Mouse (Mus musculus) MEL (cell line): ENCODE measurements around the gene Mmp24. TPM values are rescaled to one million over a fixed set of nuclear protein-coding genes. Genes with fewer than 3 reads are reported as not detected.

ENCODE experiments used
- DNase-seq: peaks from one replicate; pipeline ENCODE4 v3.0.0; 2011; ENCODE audit warnings: low read depth, low spot score
- H3K27ac ChIP-seq: 2 replicates; pipeline ENCODE4 v1.5.1; 2012; ENCODE audit warnings: low read depth, mild to moderate bottlenecking, control low read depth, low read length, moderate library complexity; ENCODE audit not compliant: control insufficient read depth
- H3K27me3 ChIP-seq, 2 experiments: fragments of 150-350 bp in 1 of 2; sonication (generic) in 1 of 2; 2 replicates each; pipeline ENCODE4 v1.6.1; 2012; ENCODE audit warnings: low read length in 2 of 2, mild to moderate bottlenecking in 2 of 2, improper control_type of control experiment in 1 of 2, moderate library complexity in 1 of 2; ENCODE audit not compliant: insufficient read depth in 2 of 2, control insufficient read depth in 1 of 2
- H3K36me3 ChIP-seq, 2 experiments: 2 replicates each; pipeline ENCODE4 v1.6.1; 2012 to 2014; ENCODE audit warnings: low read length in 2 of 2, improper control_type of control experiment in 1 of 2, inconsistent platforms in 1 of 2, mild to moderate bottlenecking in 1 of 2; ENCODE audit not compliant: insufficient read depth in 2 of 2, control insufficient read depth in 1 of 2
- H3K4me1 ChIP-seq, 2 experiments: fragments of 150-350 bp in 1 of 2; sonication (generic) in 1 of 2; 2 replicates each; pipeline ENCODE4 v1.6.1; 2012; ENCODE audit warnings: low read length in 2 of 2, improper control_type of control experiment in 1 of 2, mild to moderate bottlenecking in 1 of 2; ENCODE audit not compliant: insufficient read depth in 2 of 2, control insufficient read depth in 1 of 2
- H3K4me3 ChIP-seq, 2 experiments: fragments of 150-350 bp in 1 of 2; sonication (generic) in 1 of 2; 2 replicates each; pipeline ENCODE4 v1.5.1; 2012; ENCODE audit warnings: low read depth in 2 of 2, low read length in 2 of 2, mild to moderate bottlenecking in 2 of 2, moderate library complexity in 2 of 2, control low read depth in 1 of 2, improper control_type of control experiment in 1 of 2; ENCODE audit not compliant: control insufficient read depth in 1 of 2, insufficient read depth in 1 of 2
- H3K79me2 ChIP-seq: 2 replicates; pipeline ENCODE4 v1.6.1; 2012; ENCODE audit warnings: mild to moderate bottlenecking, low read length, moderate library complexity; ENCODE audit not compliant: control insufficient read depth, poor library complexity, insufficient read depth
- H3K9ac ChIP-seq: 2 replicates; pipeline ENCODE4 v1.6.1; 2012; ENCODE audit warnings: low read depth, mild to moderate bottlenecking, control low read depth, low read length, moderate library complexity; ENCODE audit not compliant: control insufficient read depth, poor library complexity, severe bottlenecking
- H3K9me3 ChIP-seq: fragments of 150-350 bp; sonication (generic); replicated peaks from 2 replicates; pipeline ENCODE4 v1.6.1; 2012; ENCODE audit warnings: mild to moderate bottlenecking, low read length, improper control_type of control experiment, moderate library complexity; ENCODE audit not compliant: insufficient read depth
- CTCF ChIP-seq, 3 experiments: IDR thresholded peaks in 2 of 3; conservative IDR thresholded peaks in 1 of 3; 2 replicates each; pipeline ENCODE4 v1.5.1; 2011 to 2012; ENCODE audit warnings: low read length in 3 of 3, low read depth in 2 of 3, mild to moderate bottlenecking in 2 of 3, improper control_type of control experiment in 1 of 3, inconsistent platforms in 1 of 3, mixed read lengths in 1 of 3, moderate library complexity in 1 of 3; ENCODE audit not compliant: control insufficient read depth in 1 of 3, insufficient read depth in 1 of 3, poor library complexity in 1 of 3, severe bottlenecking in 1 of 3
- ELF1 ChIP-seq: IDR thresholded peaks from 2 replicates; pipeline ENCODE4 v1.6.1; 2014; ENCODE audit warnings: low read depth, mild to moderate bottlenecking, inconsistent platforms, low read length, improper control_type of control experiment, moderate library complexity
- EP300 ChIP-seq, 2 experiments: IDR thresholded peaks; 2 replicates each; pipeline ENCODE4 v1.6.1; 2011; ENCODE audit warnings: improper control_type of control experiment in 2 of 2, low read length in 2 of 2, low read depth in 1 of 2, mild to moderate bottlenecking in 1 of 2
- ETS1 ChIP-seq: IDR thresholded peaks from 2 replicates; pipeline ENCODE4 v1.6.1; 2012; ENCODE audit warnings: low read depth, mild to moderate bottlenecking, inconsistent platforms, low read length, improper control_type of control experiment, moderate library complexity
- GABPA ChIP-seq: IDR thresholded peaks from 2 replicates; pipeline ENCODE4 v1.6.1; 2012; ENCODE audit warnings: low read depth, mild to moderate bottlenecking, inconsistent platforms, low read length, improper control_type of control experiment, moderate library complexity
- HCFC1 ChIP-seq: IDR thresholded peaks from 2 replicates; pipeline ENCODE4 v1.6.1; 2012; ENCODE audit warnings: low read depth, mild to moderate bottlenecking, inconsistent platforms, low read length, improper control_type of control experiment, moderate library complexity
- KAT2A ChIP-seq: conservative IDR thresholded peaks from 2 replicates; pipeline ENCODE4 v1.6.1; 2012; ENCODE audit warnings: low read depth, low read length, improper control_type of control experiment, inconsistent platforms
- MAFK ChIP-seq: IDR thresholded peaks from 2 replicates; pipeline ENCODE4 v1.6.1; 2011; ENCODE audit warnings: low read depth, mild to moderate bottlenecking, low read length, improper control_type of control experiment, borderline replicate concordance
- MAX ChIP-seq: IDR thresholded peaks from 2 replicates; pipeline ENCODE4 v1.6.1; 2011; ENCODE audit warnings: low read length, improper control_type of control experiment
- MAZ ChIP-seq: IDR thresholded peaks from 2 replicates; pipeline ENCODE4 v1.6.1; 2012; ENCODE audit warnings: low read depth, mild to moderate bottlenecking, inconsistent platforms, low read length, improper control_type of control experiment
- MEF2A ChIP-seq: IDR thresholded peaks from 2 replicates; pipeline ENCODE4 v1.6.1; 2014; ENCODE audit warnings: low read depth, mild to moderate bottlenecking, inconsistent platforms, low read length, improper control_type of control experiment; ENCODE audit not compliant: poor library complexity, insufficient replicate concordance, severe bottlenecking; ENCODE audit errors: extremely low read depth
- MXI1 ChIP-seq: IDR thresholded peaks from 2 replicates; pipeline ENCODE4 v1.6.1; 2011; ENCODE audit warnings: mild to moderate bottlenecking, low read depth, low read length, improper control_type of control experiment
- MYC ChIP-seq: IDR thresholded peaks from 2 replicates; pipeline ENCODE4 v1.6.1; 2011; ENCODE audit warnings: low read depth, mild to moderate bottlenecking, low read length, improper control_type of control experiment, moderate library complexity
- NRF1 ChIP-seq: IDR thresholded peaks from 2 replicates; pipeline ENCODE4 v1.6.1; 2014; ENCODE audit warnings: low read depth, mild to moderate bottlenecking, inconsistent platforms, low read length, improper control_type of control experiment, moderate library complexity; ENCODE audit not compliant: poor library complexity, insufficient read depth, severe bottlenecking
- POLR2AphosphoS2 ChIP-seq: IDR thresholded peaks from 2 replicates; pipeline ENCODE4 v1.6.1; 2011; ENCODE audit warnings: low read length, improper control_type of control experiment
- POLR2AphosphoS5 ChIP-seq: IDR thresholded peaks from 2 replicates; pipeline ENCODE4 v1.6.1; 2012; ENCODE audit warnings: low read depth, borderline replicate concordance, mild to moderate bottlenecking, inconsistent platforms, low read length, moderate library complexity, mixed read lengths
- RAD21 ChIP-seq: IDR thresholded peaks from 2 replicates; pipeline ENCODE4 v1.6.1; 2011; ENCODE audit warnings: mild to moderate bottlenecking, low read depth, low read length, improper control_type of control experiment
- RCOR1 ChIP-seq: IDR thresholded peaks from 2 replicates; pipeline ENCODE4 v1.6.1; 2012; ENCODE audit warnings: low read depth, mild to moderate bottlenecking, inconsistent platforms, low read length, improper control_type of control experiment
- SIN3A ChIP-seq: IDR thresholded peaks from 2 replicates; pipeline ENCODE4 v1.6.1; 2012; ENCODE audit warnings: low read length, improper control_type of control experiment, inconsistent platforms
- SMC3 ChIP-seq: IDR thresholded peaks from 2 replicates; pipeline ENCODE4 v1.6.1; 2011; ENCODE audit warnings: low read depth, low read length, improper control_type of control experiment
- TAL1 ChIP-seq: IDR thresholded peaks from 2 replicates; pipeline ENCODE4 v1.6.1; 2012; ENCODE audit warnings: mild to moderate bottlenecking, inconsistent platforms, low read length, moderate library complexity, mixed read lengths
- TBP ChIP-seq: IDR thresholded peaks from 2 replicates; pipeline ENCODE4 v1.8.0; 2011; ENCODE audit warnings: low read depth, low read length, improper control_type of control experiment
- TCF12 ChIP-seq: IDR thresholded peaks from 2 replicates; pipeline ENCODE4 v1.6.1; 2014; ENCODE audit warnings: low read depth, mild to moderate bottlenecking, inconsistent platforms, low read length, improper control_type of control experiment, moderate library complexity
- UBTF ChIP-seq: IDR thresholded peaks from 2 replicates; pipeline ENCODE4 v1.6.1; 2012; ENCODE audit warnings: low read depth, mild to moderate bottlenecking, inconsistent platforms, low read length, improper control_type of control experiment, moderate library complexity, borderline replicate concordance; ENCODE audit not compliant: insufficient read depth
- USF1 ChIP-seq: IDR thresholded peaks from 2 replicates; pipeline ENCODE4 v1.6.1; 2014; ENCODE audit warnings: low read depth, mild to moderate bottlenecking, inconsistent platforms, low read length, improper control_type of control experiment, moderate library complexity
- USF2 ChIP-seq, 2 experiments: IDR thresholded peaks; 2 replicates each; pipeline ENCODE4 v1.6.1; 2011 to 2012; ENCODE audit warnings: improper control_type of control experiment in 2 of 2, low read length in 2 of 2, borderline replicate concordance in 1 of 2, inconsistent platforms in 1 of 2, low read depth in 1 of 2, mild to moderate bottlenecking in 1 of 2; ENCODE audit not compliant: insufficient read depth in 1 of 2
- ZC3H11A ChIP-seq: IDR thresholded peaks from 2 replicates; pipeline ENCODE4 v1.6.1; 2012; ENCODE audit warnings: low read depth, mild to moderate bottlenecking, inconsistent platforms, low read length, improper control_type of control experiment
- ZKSCAN1 ChIP-seq: IDR thresholded peaks from 2 replicates; pipeline ENCODE4 v1.6.1; 2012; ENCODE audit warnings: low read depth, mild to moderate bottlenecking, inconsistent platforms, low read length, improper control_type of control experiment, moderate library complexity
- polyA plus RNA-seq, 2 experiments: library from polyadenylated mRNA; stranded (reverse) in 1 of 2; unstranded in 1 of 2; fragments of >175 nt in 1 of 2; fragments of >200 nt in 1 of 2; gene quantifications; 2 replicates each; pipeline versions ENCODE4 v1.2.1 to v1.2.4; 2012; ENCODE audit warnings: low replicate concordance in 2 of 2, low read depth in 1 of 2; ENCODE audit not compliant: insufficient read length in 2 of 2, insufficient read depth in 1 of 2, missing spikeins in 1 of 2
- total RNA-seq: library from RNA; depleted of rRNA; stranded (reverse); fragments of 300-350 nt; gene quantifications from 2 replicates; pipeline ENCODE4 v1.2.3, GENCODE M21; 2012

Gene Mmp24
- total and polyA plus RNA-seq, 3 experiments = 0.06 to 0.27 TPM; not detected in 1

GRCm38 (mm10) chr2:155756855-155757566 is 18.1 kb upstream of the Mmp24 start:
- Histone ChIP-seq H3K4me3 (no peak overlapping the region), H3K79me2 (no peaks in the 10 kb centered on the region), H3K27me3 (peaks cover 4 to 5% of the 10 kb centered on the region in 2 experiments; a peak in 3 of 4 replicates), H3K4me1 (0 out of 4 replicates have a peak, but pooled peaks cover 0 to 4% of the 10 kb centered on the region in 2 experiments), H3K9me3 (no peaks in the 10 kb centered on the region), H3K9ac (no peak overlapping the region), H3K27ac (no peak overlapping the region), H3K36me3 (no peaks in the 10 kb centered on the region)
- TF ChIP-seq RAD21 (peak; percentile 12), USF2 (IDR thresholded peaks at IDR 0.05; ENCODE audit: borderline replicate concordance in 1 of 2, insufficient read depth in 1 of 2, low read depth in 1 of 2, low read length in 2 of 2) (no peak), SIN3A (no peak), TAL1 (no peak), TCF12 (no peak), MEF2A (no peak), EP300 (IDR thresholded peaks at IDR 0.05; ENCODE audit: low read depth in 1 of 2, low read length in 2 of 2) (peak; percentile 29 to 40; a peak in 3 of 4 replicates), POLR2AphosphoS5 (no peak), MAZ (no peak), ZC3H11A (no peak), SMC3 (peak; percentile 34), ZKSCAN1 (no peak), MAX (peak; percentile 68; the same call in 1 of the 2 replicates), MYC (peak; percentile 94), CTCF (IDR thresholded peaks at IDR 0.05 in 2 of 3, conservative IDR thresholded peaks at IDR 0.05 in 1 of 3; ENCODE audit: control insufficient read depth in 1 of 3, insufficient read depth in 1 of 3, low read depth in 2 of 3, low read length in 3 of 3, poor library complexity in 1 of 3, severe bottlenecking in 1 of 3) (peak; percentile 21 to 66 (median 53); a peak in 5 of 6 replicates), USF1 (peak; percentile 45; the same call in 1 of the 2 replicates), MXI1 (peak; percentile 71), ETS1 (no peak)
- DNase-seq = peak; percentile 53

DNA sequence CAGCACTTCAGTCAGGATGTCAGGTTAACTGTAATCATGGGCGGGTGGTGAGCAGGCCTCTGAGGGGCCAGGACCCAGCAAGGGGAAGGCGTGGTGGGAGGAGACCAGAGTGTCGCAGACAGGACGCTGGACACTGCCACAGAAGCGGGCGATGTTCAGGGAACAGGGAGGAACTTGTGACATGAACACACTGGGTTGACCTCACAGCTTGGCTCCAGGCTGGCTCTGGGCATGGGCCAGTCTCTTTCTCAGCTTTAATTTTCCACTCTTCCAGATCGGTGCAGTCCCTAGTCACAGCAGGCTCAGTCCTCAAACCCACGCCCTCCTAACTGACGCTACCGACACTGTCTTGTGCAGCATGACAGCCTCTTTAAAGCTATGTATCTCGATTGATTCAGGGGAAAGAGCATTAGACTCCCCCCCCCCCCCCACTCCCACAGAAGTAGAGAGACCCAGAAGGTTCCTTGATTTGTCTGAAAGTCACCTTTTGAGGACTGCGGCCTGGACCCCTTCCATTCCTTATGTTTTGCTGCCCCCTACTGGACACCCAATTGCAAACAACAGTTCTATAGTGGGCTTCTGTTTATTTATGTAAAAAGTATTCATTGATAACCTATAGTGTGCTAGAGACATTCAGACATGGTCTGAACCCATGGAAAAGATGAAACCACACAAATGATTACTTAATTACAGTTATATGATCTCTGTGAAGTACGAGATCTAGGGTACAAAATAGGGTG is 10.3 kb upstream of the Mmp24 start:
- Histone ChIP-seq H3K4me3 (no peak overlapping the region), H3K36me3 (no peaks in the 10 kb centered on the region), H3K9ac (no peak overlapping the region), H3K27ac (no peak overlapping the region), H3K9me3 (no peaks in the 10 kb centered on the region), H3K79me2 (no peaks in the 10 kb centered on the region), H3K4me1 (0 out of 4 replicates have a peak, but pooled peaks cover 0 to 3% of the 10 kb centered on the region in 2 experiments), H3K27me3 (peaks cover 0 to 5% of the 10 kb centered on the region in 2 experiments; a peak in 2 of 4 replicates)
- DNase-seq = peak; percentile 77
- TF ChIP-seq MEF2A = no peak
- no peak for TF ChIP-seq NRF1
- TF ChIP-seq RAD21 = peak; percentile 98
- TF ChIP-seq RCOR1 = no peak
- TF ChIP-seq TCF12 = no peak
- no peak for TF ChIP-seq KAT2A
- TF ChIP-seq MAFK = no peak
- TF ChIP-seq GABPA = no peak
- TF ChIP-seq UBTF = no peak
- no peak for TF ChIP-seq ELF1
- TF ChIP-seq TBP = no peak
- TF ChIP-seq POLR2AphosphoS2 = no peak
- no peak for TF ChIP-seq MAX
- TF ChIP-seq EP300 (IDR thresholded peaks at IDR 0.05; ENCODE audit: low read depth in 1 of 2, low read length in 2 of 2) = no peak
- no peak for TF ChIP-seq TAL1
- TF ChIP-seq HCFC1 = 0 out of 2 replicates have a peak, but pooled peaks have one; percentile 12
